ENCODE assay signal across 20 mouse cellular contexts in the genomic region with DNA sequence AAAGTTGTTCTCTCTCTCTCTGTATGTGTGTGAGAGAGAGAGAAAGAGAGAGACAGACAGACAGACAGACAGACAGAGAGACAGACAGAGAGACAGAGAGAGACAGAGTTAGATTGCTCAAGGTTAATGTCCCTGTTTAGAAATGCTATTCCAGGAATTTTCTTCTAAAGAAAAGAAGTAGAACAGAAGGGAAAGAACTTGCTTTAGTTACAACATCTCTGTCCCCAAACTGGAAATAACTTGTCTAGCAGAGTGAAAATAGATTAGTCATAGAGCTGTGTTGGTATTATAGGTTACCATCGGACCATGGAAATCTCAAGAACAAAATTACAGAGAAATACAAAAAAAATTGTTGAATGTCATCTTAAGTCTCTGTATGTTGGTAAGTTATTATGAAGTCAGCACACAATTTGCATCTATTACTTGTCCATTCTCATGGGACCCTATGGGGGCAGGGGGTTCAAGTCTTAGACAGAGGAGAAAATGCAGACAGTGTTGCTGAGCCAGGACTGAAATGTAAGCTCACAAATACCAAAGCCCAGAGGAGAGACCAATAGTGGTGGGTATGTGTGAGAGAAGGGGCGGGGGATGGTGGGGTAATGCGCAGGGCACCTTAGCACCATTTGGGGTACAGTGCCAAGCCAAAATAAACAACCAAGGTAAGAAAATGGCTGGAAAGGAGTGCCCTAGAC. TPM values are rescaled to one million over a fixed set of nuclear protein-coding genes. Genes with fewer than 3 reads are reported as not detected.
DNase-seq lines count a peak whose midpoint lies in the region; ATAC-seq and TF ChIP-seq lines count a peak whose summit lies in the region.
"Had no signal": no experiment of that assay in that cellular context is flagged by ENCODE, and none has a peak within 500 bp of the region (broad histone marks: within the 10 kb centered on the region; RNA-seq: fewer than 3 reads in every experiment).

No protein-coding gene starts in this region.

- no peaks in the 10 kb centered on the region for H3K9me3 ChIP-seq in CH12.LX (replicated peaks; ENCODE audit: low read length)
- H3K9me3 ChIP-seq in hindbrain, embryonic 16.5 days (ENCODE audit: control insufficient read depth, low read length): no peaks in the 10 kb centered on the region
- no peaks in the 10 kb centered on the region for H3K9me3 ChIP-seq in forebrain, embryonic 10.5 days
- H3K9me3 ChIP-seq: embryonic facial prominence, embryonic 15.5 days; forebrain, embryonic 15.5 days; heart, embryonic 15.5 days; hindbrain, embryonic 15.5 days; liver, embryonic 15.5 days; midbrain, embryonic 12.5 days had no signal

- peak overlapping the region; percentile 39; the same call in 1 of the 2 replicates for H3K9ac ChIP-seq in CH12.LX (ENCODE audit: insufficient read depth, low read depth)
- no peak overlapping the region for H3K9ac ChIP-seq in hindbrain, embryonic 16.5 days (ENCODE audit: low read depth, low read length)
- H3K9ac ChIP-seq: embryonic facial prominence, embryonic 15.5 days; forebrain, embryonic 15.5 days; heart, embryonic 15.5 days; hindbrain, embryonic 15.5 days; liver, embryonic 15.5 days; midbrain, embryonic 12.5 days had no signal

- no peak for DNase-seq in left cerebral cortex, adult 2 months (ENCODE audit: extremely low spot score in 1 of 2, low spot score in 2 of 2)
- DNase-seq in left cerebral cortex, adult 11 months (ENCODE audit: low spot score): no peak
- DNase-seq in CH12.LX (ENCODE audit: extremely low read depth): peak; percentile 44
- peak; percentile 76 for DNase-seq in adipocyte (ENCODE audit: low spot score)
- peak; percentile 74 for DNase-seq in splenic B cell, adult 2 months (ENCODE audit: low read depth, low spot score)
- no peak for DNase-seq in forebrain, embryonic 10.5 days (ENCODE audit: extremely low spot score, low spot score)
- DNase-seq: adrenal gland, postnatal 36 days; cerebellum, adult 18-20 months; cerebellum, postnatal 36 days; gastrocnemius, postnatal 36 days; kidney, adult 11 months; kidney, postnatal 4 days; lung, postnatal 10 days had no signal

- in situ Hi-C loops in CH12.LX (cut with MboI; ENCODE audit: low pct_ligation_motif_present, low pct_unique_long_range_greater_than_20kb, low sequenced_read_pairs): no loop called here

- no peak overlapping the region for H3K4me3 ChIP-seq in left cerebral cortex, adult 2 months
- H3K4me3 ChIP-seq in CH12.LX (replicated peaks in 1 of 3; ENCODE audit: low read depth in 2 of 3, low read length in 2 of 3, poor library complexity in 1 of 3): peak overlapping the region in 1 of 3 experiments; percentile 32
- no peak overlapping the region for H3K4me3 ChIP-seq in hindbrain, embryonic 16.5 days (ENCODE audit: low read length)
- H3K4me3 ChIP-seq in forebrain, embryonic 10.5 days: no peak overlapping the region
- H3K4me3 ChIP-seq: embryonic facial prominence, embryonic 15.5 days; forebrain, embryonic 15.5 days; heart, embryonic 15.5 days; hindbrain, embryonic 15.5 days; liver, embryonic 15.5 days; midbrain, embryonic 12.5 days had no signal

- no peak for TF ChIP-seq POLR2A in CH12.LX (IDR thresholded peaks at IDR 0.05; ENCODE audit: low read depth, low read length)

- H3K27me3 ChIP-seq in CH12.LX (replicated peaks): no peaks in the 10 kb centered on the region
- no peaks in the 10 kb centered on the region for H3K27me3 ChIP-seq in splenic B cell, adult 2 months (ENCODE audit: control insufficient read depth, insufficient read depth, low read length, poor library complexity, severe bottlenecking)
- no peaks in the 10 kb centered on the region for H3K27me3 ChIP-seq in hindbrain, embryonic 16.5 days (replicated peaks; ENCODE audit: control insufficient read depth, insufficient read depth, low read length)
- no peaks in the 10 kb centered on the region for H3K27me3 ChIP-seq in forebrain, embryonic 10.5 days (ENCODE audit: poor library complexity, severe bottlenecking)
- H3K27me3 ChIP-seq: embryonic facial prominence, embryonic 15.5 days; forebrain, embryonic 15.5 days; heart, embryonic 15.5 days; hindbrain, embryonic 15.5 days; liver, embryonic 15.5 days; midbrain, embryonic 12.5 days had no signal

- no peak for TF ChIP-seq RAD21 in CH12.LX (IDR thresholded peaks at IDR 0.05; ENCODE audit: low read depth, low read length)

- no peak overlapping the region for H3K4me2 ChIP-seq in CH12.LX (ENCODE audit: insufficient read depth, low read depth, poor library complexity, severe bottlenecking)
- H3K4me2 ChIP-seq in hindbrain, embryonic 16.5 days (ENCODE audit: low read length): no peak overlapping the region
- H3K4me2 ChIP-seq: embryonic facial prominence, embryonic 15.5 days; forebrain, embryonic 15.5 days; heart, embryonic 15.5 days; hindbrain, embryonic 15.5 days; liver, embryonic 15.5 days; midbrain, embryonic 12.5 days had no signal

- H3K79me2 ChIP-seq in CH12.LX (replicated peaks; ENCODE audit: control insufficient read depth, extremely low read depth, insufficient read depth, poor library complexity, severe bottlenecking): no peaks in the 10 kb centered on the region

- peak overlapping the region; percentile 63; the same call in 1 of the 2 replicates for H3K27ac ChIP-seq in left cerebral cortex, adult 2 months
- H3K27ac ChIP-seq in CH12.LX (ENCODE audit: insufficient read depth, low read depth): no peak overlapping the region
- H3K27ac ChIP-seq in hindbrain, embryonic 16.5 days (ENCODE audit: low read depth, low read length): no peak overlapping the region
- H3K27ac ChIP-seq in forebrain, embryonic 10.5 days: no peak overlapping the region
- H3K27ac ChIP-seq: embryonic facial prominence, embryonic 15.5 days; forebrain, embryonic 15.5 days; heart, embryonic 15.5 days; hindbrain, embryonic 15.5 days; liver, embryonic 15.5 days; midbrain, embryonic 12.5 days had no signal

- H3K4me1 ChIP-seq in CH12.LX (ENCODE audit: control insufficient read depth in 1 of 2, insufficient read depth in 2 of 2): peaks cover 27 to 83% of the 10 kb centered on the region in 2 experiments
- no peaks in the 10 kb centered on the region for H3K4me1 ChIP-seq in hindbrain, embryonic 16.5 days (ENCODE audit: control insufficient read depth, insufficient read depth, low read depth, low read length)
- H3K4me1 ChIP-seq in forebrain, embryonic 10.5 days: 0 out of 2 replicates have a peak, but pooled peaks cover 4% of the 10 kb centered on the region
- H3K4me1 ChIP-seq: forebrain, embryonic 15.5 days; heart, embryonic 15.5 days; hindbrain, embryonic 15.5 days had no signal

- no peaks in the 10 kb centered on the region for H3K36me3 ChIP-seq in CH12.LX (replicated peaks in 1 of 2; ENCODE audit: control insufficient read depth in 1 of 2, insufficient read depth in 1 of 2, low read length in 1 of 2)
- H3K36me3 ChIP-seq in splenic B cell, adult 2 months (ENCODE audit: control insufficient read depth, insufficient read depth, low read length, poor library complexity, severe bottlenecking): no peaks in the 10 kb centered on the region
- no peaks in the 10 kb centered on the region for H3K36me3 ChIP-seq in hindbrain, embryonic 16.5 days (ENCODE audit: control insufficient read depth, insufficient read depth, low read length)
- H3K36me3 ChIP-seq in forebrain, embryonic 10.5 days (replicated peaks): no peaks in the 10 kb centered on the region
- H3K36me3 ChIP-seq: embryonic facial prominence, embryonic 15.5 days; forebrain, embryonic 15.5 days; heart, embryonic 15.5 days; hindbrain, embryonic 15.5 days; liver, embryonic 15.5 days; midbrain, embryonic 12.5 days had no signal

- no peak for ATAC-seq in hindbrain, embryonic 16.5 days
- ATAC-seq: forebrain, embryonic 15.5 days had no signal

- no peak for TF ChIP-seq EP300 in CH12.LX (IDR thresholded peaks at IDR 0.05; ENCODE audit: low read length)

- TF ChIP-seq CTCF in left cerebral cortex, adult 2 months (IDR thresholded peaks at IDR 0.05): no peak
- no peak for TF ChIP-seq CTCF in CH12.LX (conservative IDR thresholded peaks at IDR 0.05 in 1 of 2, IDR thresholded peaks at IDR 0.05 in 1 of 2; ENCODE audit: low read depth in 2 of 2, low read length in 2 of 2)

- WGBS in hindbrain, embryonic 16.5 days: 91% methylated on average over 3 of the region's 3 CpGs
- WGBS in forebrain, embryonic 10.5 days: 89% methylated on average over 3 of the region's 3 CpGs

- intact Hi-C loops in left cerebral cortex, adult 2 months (cut with DNase I): loop anchor here (5.0 kb wide), 1 partner anchor 33 kb away; no protein-coding TSS in a partner anchor

- dilution Hi-C loops in CH12.LX (cut with MboI; ENCODE audit: extremely low pct_ligation_motif_present, extremely low pct_unique_long_range_greater_than_20kb, low sequenced_read_pairs): no loop called here

TF ChIP-seq in CH12.LX, 34 proteins besides CTCF, POLR2A, EP300 and RAD21:
- no peak for TF ChIP-seq ZKSCAN1 (IDR thresholded peaks at IDR 0.05; ENCODE audit: borderline replicate concordance, low read depth, low read length)
- TF ChIP-seq KAT2A (IDR thresholded peaks at IDR 0.05; ENCODE audit: insufficient replicate concordance, low read length): no peak
- TF ChIP-seq ZMIZ1 (IDR thresholded peaks at IDR 0.05; ENCODE audit: low read depth, low read length): no peak
- no peak for TF ChIP-seq CHD1 (IDR thresholded peaks at IDR 0.05; ENCODE audit: low read depth, low read length)
- TF ChIP-seq CHD2 (IDR thresholded peaks at IDR 0.05; ENCODE audit: low read length): no peak
- no peak for TF ChIP-seq UBTF (IDR thresholded peaks at IDR 0.05; ENCODE audit: low read depth, low read length)
- no peak for TF ChIP-seq NRF1 (IDR thresholded peaks at IDR 0.05; ENCODE audit: low read depth, low read length)
- no peak for TF ChIP-seq ETS1 (conservative IDR thresholded peaks at IDR 0.05; ENCODE audit: low read depth, low read length)
- TF ChIP-seq ELF1 (IDR thresholded peaks at IDR 0.05; ENCODE audit: low read depth, low read length): no peak
- no peak for TF ChIP-seq USF1 (IDR thresholded peaks at IDR 0.05; ENCODE audit: low read depth, low read length)
- TF ChIP-seq PAX5 (IDR thresholded peaks at IDR 0.05; ENCODE audit: low read length): no peak
- TF ChIP-seq USF2 (conservative IDR thresholded peaks at IDR 0.05; ENCODE audit: low read depth, low read length): no peak
- TF ChIP-seq ZC3H11A (IDR thresholded peaks at IDR 0.05; ENCODE audit: low read depth, low read length): no peak
- no peak for TF ChIP-seq HCFC1 (IDR thresholded peaks at IDR 0.05; ENCODE audit: low read depth, low read length)
TF ChIP-seq in CH12.LX: peak in this region for 0.

RNA-seq across cellular contexts. Expression of a gene that starts 36.7 kb away (rescaled TPM):
- 10 to 100 TPM; 36.4 to 36.8 TPM for total RNA-seq in left cerebral cortex, adult 2 months (2021)
- 17.4 and 17.9 TPM in 2 replicates for total RNA-seq in CH12.LX (2012; rRNA removed)
- 11.2 and 13.7 TPM in 2 replicates for total RNA-seq in CH12.LX (2014; rRNA removed)
- polyA plus RNA-seq in CH12.LX (2012; ENCODE audit: insufficient read length, low read depth): 16.3 and 18.4 TPM in 2 replicates
- polyA plus RNA-seq in hindbrain, embryonic 16.5 days (2015; fragmentation: Nextera tagmentation; extraction: Ambion mirVana): 10.2 and 10.6 TPM in 2 replicates
- 11.7 and 11.9 TPM in 2 replicates for polyA plus RNA-seq in forebrain, embryonic 10.5 days (2016; fragmentation: Nextera tagmentation; extraction: Ambion mirVana)

Comparison
In these comparisons a context has a peak if more than half of its experiments do, and no peak if none do; other contexts are left out.
1. DNase-seq: peak in CH12.LX (single experiment), adipocyte (single experiment) and splenic B cell, adult 2 months (single experiment); none in left cerebral cortex, adult 2 months (0 of 2), left cerebral cortex, adult 11 months (single experiment) and forebrain, embryonic 10.5 days (single experiment).